Mouse (Mus musculus): ENCODE measurements around the gene Cdcp2.

GRCm38 (mm10) chr4:107120676-107121075 is 24.0 kb downstream of the Cdcp2 start:
- TF ChIP-seq POLR2A (IDR thresholded peaks at IDR 0.05; ENCODE audit: low read depth, low read length), result no peak
- no peak for TF ChIP-seq CHD2 (IDR thresholded peaks at IDR 0.05; ENCODE audit: low read length)
- no peak for TF ChIP-seq CTCF (conservative IDR thresholded peaks at IDR 0.05 in 1 of 2, IDR thresholded peaks at IDR 0.05 in 1 of 2; ENCODE audit: low read depth in 2 of 2, low read length in 2 of 2)
- TF ChIP-seq TCF12 (IDR thresholded peaks at IDR 0.05; ENCODE audit: low read depth, low read length), result no peak
- no peak for TF ChIP-seq ZC3H11A (IDR thresholded peaks at IDR 0.05; ENCODE audit: low read depth, low read length)
- no peak for TF ChIP-seq EP300 (IDR thresholded peaks at IDR 0.05; ENCODE audit: low read length)
- no peak for TF ChIP-seq ZKSCAN1 (IDR thresholded peaks at IDR 0.05; ENCODE audit: borderline replicate concordance, low read depth, low read length)
- no peak for TF ChIP-seq HCFC1 (IDR thresholded peaks at IDR 0.05; ENCODE audit: low read depth, low read length)
- no peak for TF ChIP-seq RAD21 (IDR thresholded peaks at IDR 0.05; ENCODE audit: low read depth, low read length)
- no peak for TF ChIP-seq KAT2A (IDR thresholded peaks at IDR 0.05; ENCODE audit: insufficient replicate concordance, low read length)
